In genomic region chr7:25680514-25681258, GRCm38 (mm10) we compare ENCODE assay signal across 8 mouse cellular contexts. TPM values are rescaled to one million over a fixed set of nuclear protein-coding genes. Genes with fewer than 3 reads are reported as not detected.
A peak's percentile ranks its signal among the peaks of the same experiment; 100 is the strongest.
DNase-seq lines count a peak whose midpoint lies in the region; ATAC-seq and TF ChIP-seq lines count a peak whose summit lies in the region.

B9d2 (plus strand) TSS chr7:25680780.

- TF ChIP-seq CTCF in cortical plate, adult 2 months (IDR thresholded peaks at IDR 0.05; ENCODE audit: extremely low read depth, insufficient read depth, low read length): no peak

- DNase-seq in gastrocnemius, postnatal 10 days: peak; percentile 96
- DNase-seq in induced T-regulatory cell, adult 2 months (ENCODE audit: low read depth): peak; percentile 99
- DNase-seq in left cerebral cortex, adult 9 months (ENCODE audit: low spot score in 2 of 2): peak; percentile 87 to 96
- peak; percentile 91 for DNase-seq in right cerebral cortex, postnatal 14 days
- DNase-seq in urinary bladder, postnatal 36 days (ENCODE audit: low spot score in 2 of 2): peak; percentile 96

- ATAC-seq in activated CD4-positive, CD25-positive, alpha-beta regulatory T cell, adult 4 months: peak; percentile 80
- peak; percentile 68 for ATAC-seq in megakaryocyte progenitor cell, adult 5-6 weeks (replicated peaks; ENCODE audit: poor library complexity)

- peak within 1 kb of the TSS; percentile 86 for H3K27ac ChIP-seq in cortical plate, adult 2 months (ENCODE audit: insufficient read depth, low read length)

- H3K4me3 ChIP-seq in cortical plate, adult 2 months (ENCODE audit: insufficient read depth, low read length): peak within 1 kb of the TSS; percentile 47

- TF ChIP-seq POLR2A in cortical plate, adult 2 months (IDR thresholded peaks at IDR 0.05; ENCODE audit: extremely low read depth, insufficient read depth, low read length): peak; percentile 68

- 0 out of 2 replicates have a peak, but pooled peaks cover 2% of the 10 kb centered on the region for H3K4me1 ChIP-seq in cortical plate, adult 2 months (ENCODE audit: control insufficient read depth, insufficient read depth, low read length)

RNA-seq across cellular contexts. Expression of gene B9d2, which starts in this region (rescaled TPM):
- 10 to 100 TPM; 54.0 to 70.8 TPM for polyA plus RNA-seq in activated CD4-positive, CD25-positive, alpha-beta regulatory T cell, adult 4 months (2017; shearing (Covaris generic))
- 38.8 and 42.4 TPM in 2 replicates for polyA plus RNA-seq in cortical plate, adult 2 months (2012; rRNA removed)
- 10 to 100 TPM; 10.5 to 10.9 TPM for total RNA-seq in gastrocnemius, postnatal 10 days (2021)
- total RNA-seq in megakaryocyte progenitor cell, adult 5-6 weeks (2015): 34.4 and 38.7 TPM in 2 replicates
- total RNA-seq in megakaryocyte progenitor cell, adult 5-6 weeks (2017): 38.2 and 39.8 TPM in 2 replicates

Comparison
In these comparisons a context has a peak if more than half of its experiments do, and no peak if none do; other contexts are left out.
1. Peak in every context shown above with its lines: DNase-seq, ATAC-seq, H3K4me3 ChIP-seq and H3K27ac ChIP-seq.